Mouse (Mus musculus): ENCODE measurements at regions not wholly inside any gene's neighbourhood (a gene's known extent, or its start where the extent isn't known, plus 50 kb on each side); places are given as distances from the start of the nearest gene placed in this dataset.

DNA sequence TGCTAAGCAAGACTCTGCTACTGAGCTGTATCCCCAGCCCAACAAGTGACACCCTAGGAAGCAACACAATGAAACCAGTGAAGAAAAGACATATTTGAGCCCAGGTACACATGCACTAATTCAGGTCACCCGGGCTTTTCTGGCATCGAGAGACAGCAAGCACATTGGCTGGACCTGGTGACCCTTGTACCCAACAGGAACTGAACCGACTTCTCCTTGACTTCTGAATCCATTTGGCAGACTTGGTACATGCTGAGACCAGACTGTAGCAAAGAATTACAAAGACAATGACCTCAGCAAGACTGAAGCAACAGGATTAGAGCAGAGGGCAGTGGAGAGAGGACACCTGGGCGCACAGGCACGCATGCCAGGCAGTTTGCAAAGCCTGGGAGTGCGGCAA lies 79.1 kb downstream of the Sema4f start:
- DNase-seq = peak; percentile 61

DNA sequence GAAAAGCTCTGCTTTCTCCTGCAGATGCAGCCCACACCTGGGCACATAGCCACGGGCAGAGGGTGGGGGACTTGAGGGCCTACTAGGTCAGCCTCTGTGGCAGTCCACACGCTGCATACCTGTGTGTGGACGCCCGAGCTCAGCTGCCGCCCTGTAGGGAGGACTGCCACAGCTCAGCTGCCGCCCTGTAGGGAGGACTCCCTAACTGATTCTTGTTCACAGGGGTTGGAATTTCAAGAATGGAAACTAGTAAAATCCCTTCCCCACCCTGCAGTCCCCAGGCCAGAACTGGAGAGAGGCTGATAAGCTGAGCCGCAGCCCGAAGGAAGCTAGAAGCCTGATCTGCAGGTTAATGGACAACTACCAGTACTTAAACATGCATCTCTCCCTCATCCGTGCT lies 82.0 kb upstream of the Hk2 start:
- DNase-seq = no peak

GRCm38 (mm10) chr6:82855401-82855800 lies 81.1 kb upstream of the Hk2 start:
- DNase-seq = no peak

GRCm38 (mm10) chr6:82854780-82855179 lies 80.5 kb upstream of the Hk2 start:
- no peak for DNase-seq

DNA sequence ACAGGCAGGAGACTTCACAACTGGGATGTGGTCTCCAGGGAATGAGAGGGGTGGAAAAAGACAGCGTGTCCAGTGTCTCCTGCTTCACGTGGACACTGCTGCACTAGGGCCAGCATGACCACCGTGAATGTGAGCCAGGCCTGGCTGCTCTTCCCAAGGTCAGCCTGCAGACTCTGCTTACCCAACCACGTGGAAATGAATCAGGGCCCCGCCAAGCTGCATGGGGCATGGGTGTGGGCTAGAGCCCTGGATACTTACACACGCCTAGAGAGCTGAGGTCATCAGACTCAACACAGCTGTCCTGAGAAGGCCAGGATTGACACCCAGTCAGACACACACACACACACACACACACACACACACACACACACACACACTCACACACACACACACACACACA lies 80.1 kb upstream of the Hk2 start:
- DNase-seq = no peak

DNA sequence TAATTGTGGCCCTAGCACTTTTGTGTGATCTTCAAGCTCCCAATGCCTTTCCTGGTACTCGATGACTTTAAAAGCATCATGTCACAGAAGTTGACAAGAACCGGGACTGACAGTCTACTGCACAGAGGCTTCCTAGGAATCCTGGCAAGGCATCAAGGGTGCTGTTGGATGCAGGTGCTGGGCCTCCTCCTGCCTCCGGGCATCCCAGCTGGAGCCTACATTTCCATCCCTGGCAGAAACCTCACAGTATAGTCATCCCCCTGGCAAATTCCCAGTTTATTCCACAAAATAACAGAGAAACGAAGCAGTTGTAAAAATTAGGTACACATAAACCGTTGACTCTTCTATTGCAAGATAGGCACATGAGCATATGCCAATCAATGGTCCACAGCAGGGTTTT lies 78.8 kb upstream of the Hk2 start:
- DNase-seq = no peak

- no peak for DNase-seq
These were observed 76.3 kb upstream of the Hk2 start for GRCm38 (mm10) chr6:82850556-82850955.

DNA sequence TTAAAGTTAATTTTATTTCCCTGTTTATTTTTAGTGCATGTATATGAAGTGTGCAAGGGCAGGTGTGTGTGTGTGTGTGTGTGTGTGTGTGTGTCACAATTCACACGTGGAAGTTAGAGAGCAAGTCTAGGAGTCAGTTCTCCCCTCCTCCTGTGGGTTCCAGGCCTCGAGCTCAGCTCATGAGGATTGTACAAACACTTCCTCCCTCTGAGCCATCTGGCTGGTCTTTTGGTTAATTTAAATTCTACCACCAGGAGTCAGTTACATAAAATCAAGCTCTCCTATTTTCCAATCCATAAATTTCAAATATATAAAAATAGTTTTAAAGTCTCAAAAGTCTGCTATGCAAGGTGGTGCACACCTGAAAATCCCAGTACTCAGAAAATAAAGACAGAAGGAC lies 73.3 kb upstream of the Hk2 start:
- no peak for DNase-seq

GRCm38 (mm10) chr6:82846587-82847150 lies 72.4 kb upstream of the Hk2 start:
- no peak for DNase-seq

DNA sequence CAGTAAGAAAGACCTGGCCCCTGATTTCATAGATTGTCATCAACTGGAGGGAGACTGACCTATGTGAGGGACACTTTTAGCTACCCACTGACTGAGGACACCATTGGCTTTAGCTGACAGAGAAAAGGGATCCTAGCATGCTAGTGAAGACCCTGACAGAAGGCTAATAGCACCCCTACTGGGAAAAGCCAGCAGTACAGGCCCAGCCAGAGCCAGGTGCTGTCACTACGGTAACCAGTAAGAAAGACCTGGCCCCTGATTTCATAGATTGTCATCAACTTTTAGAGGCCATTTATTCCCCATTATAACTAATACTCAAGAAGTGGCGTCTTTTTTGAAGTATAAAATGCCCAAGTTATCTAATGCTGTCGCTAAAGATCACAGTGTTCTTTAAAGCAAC lies 70.2 kb upstream of the Hk2 start:
- no peak for DNase-seq

DNA sequence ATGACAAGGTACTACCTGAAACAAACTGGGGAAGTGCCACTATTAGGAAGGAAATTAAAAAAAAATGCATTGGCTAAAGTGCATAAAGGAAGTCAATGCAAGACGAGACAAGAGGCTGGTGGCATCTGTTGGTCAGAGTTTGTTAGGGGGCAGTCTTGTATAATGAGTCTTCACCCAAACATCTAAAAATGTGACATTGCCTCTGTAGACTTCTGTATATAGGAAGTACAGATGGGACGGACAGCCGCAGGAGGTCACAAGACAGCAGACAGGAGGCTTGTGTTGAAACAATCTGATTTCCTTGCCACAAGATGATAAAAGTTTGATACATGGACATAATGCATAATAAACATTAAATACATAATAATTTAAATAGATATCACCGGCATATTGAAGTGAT lies 69.6 kb upstream of the Hk2 start:
- no peak for DNase-seq

DNA sequence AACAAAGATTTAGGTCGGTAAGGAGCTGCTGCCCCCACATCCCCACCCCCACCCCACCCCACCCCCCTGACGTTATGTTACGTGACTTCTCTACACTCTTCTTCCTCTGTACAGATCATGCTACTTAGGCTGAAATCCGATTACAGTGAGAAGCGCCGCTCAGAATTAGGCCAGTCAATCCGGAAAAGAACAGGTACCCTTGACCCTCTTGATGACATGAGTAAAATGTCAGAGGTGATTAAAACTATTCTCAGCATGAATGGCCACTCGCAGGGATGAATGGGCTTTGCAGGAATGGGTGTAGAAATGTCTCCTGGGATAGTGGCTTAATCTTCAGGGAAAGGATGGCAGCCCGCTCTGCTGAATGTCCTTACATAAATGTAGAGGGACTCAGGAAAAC lies 63.0 kb upstream of the Hk2 start:
- no peak for DNase-seq

- DNase-seq = no peak
These were observed 61.2 kb upstream of the Hk2 start for GRCm38 (mm10) chr6:82835222-82836064.

- DNase-seq = no peak
These were observed 59.6 kb upstream of the Hk2 start for GRCm38 (mm10) chr6:82833867-82834266.

DNA sequence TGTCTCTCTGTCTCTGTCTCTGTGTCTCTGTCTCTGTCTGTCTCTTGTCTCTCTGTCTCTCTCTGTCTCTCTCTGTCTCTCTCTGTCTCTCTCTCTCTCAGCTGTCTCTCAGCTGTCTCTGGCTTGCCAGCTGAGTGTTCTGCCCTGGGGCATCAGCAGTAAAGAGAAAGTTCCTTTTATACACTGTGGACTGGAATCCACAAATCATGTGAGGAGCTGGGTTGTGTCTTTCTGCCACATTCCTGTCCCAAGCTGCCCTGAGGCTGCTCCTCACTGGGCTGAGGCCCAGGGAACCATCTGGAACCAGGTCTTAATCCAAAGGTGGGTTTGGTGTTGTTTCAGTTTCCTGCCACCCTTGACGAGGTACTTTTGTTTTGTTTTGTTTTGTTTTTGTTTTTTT lies 57.0 kb upstream of the Hk2 start:
- DNase-seq = no peak

DNA sequence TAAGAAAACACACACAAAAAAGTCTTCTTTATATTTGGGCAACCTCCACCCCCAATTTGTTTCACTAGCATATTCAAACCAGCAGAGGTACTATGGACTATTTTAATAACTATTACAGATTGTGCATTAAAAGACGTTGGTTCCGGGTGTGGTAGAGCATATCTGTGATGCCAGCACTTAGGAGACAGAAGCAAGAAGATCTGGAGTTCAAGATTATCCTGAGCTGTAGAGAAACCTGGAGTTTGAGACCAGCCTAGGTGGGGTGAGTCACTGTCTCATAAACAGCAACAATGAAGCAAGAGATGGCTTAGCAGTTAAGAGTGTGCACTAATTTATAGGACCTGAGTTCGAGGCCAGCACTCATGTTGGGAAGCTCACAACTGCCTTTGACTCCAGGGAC lies 50.4 kb upstream of the Hk2 start:
- DNase-seq = no peak

GRCm38 (mm10) chr6:82824240-82824639 lies 50.0 kb upstream of the Hk2 start:
- DNase-seq = no peak

All from kidney, adult 9 months (tissue).